Mouse (Mus musculus): ENCODE data around the gene Vps13d. TPM values are rescaled to one million over a fixed set of nuclear protein-coding genes. Genes with fewer than 3 reads are reported as not detected.

Gene Vps13d
- total RNA-seq (2023) = 10 to 100 TPM; 44.9 to 45.1 TPM

DNA sequence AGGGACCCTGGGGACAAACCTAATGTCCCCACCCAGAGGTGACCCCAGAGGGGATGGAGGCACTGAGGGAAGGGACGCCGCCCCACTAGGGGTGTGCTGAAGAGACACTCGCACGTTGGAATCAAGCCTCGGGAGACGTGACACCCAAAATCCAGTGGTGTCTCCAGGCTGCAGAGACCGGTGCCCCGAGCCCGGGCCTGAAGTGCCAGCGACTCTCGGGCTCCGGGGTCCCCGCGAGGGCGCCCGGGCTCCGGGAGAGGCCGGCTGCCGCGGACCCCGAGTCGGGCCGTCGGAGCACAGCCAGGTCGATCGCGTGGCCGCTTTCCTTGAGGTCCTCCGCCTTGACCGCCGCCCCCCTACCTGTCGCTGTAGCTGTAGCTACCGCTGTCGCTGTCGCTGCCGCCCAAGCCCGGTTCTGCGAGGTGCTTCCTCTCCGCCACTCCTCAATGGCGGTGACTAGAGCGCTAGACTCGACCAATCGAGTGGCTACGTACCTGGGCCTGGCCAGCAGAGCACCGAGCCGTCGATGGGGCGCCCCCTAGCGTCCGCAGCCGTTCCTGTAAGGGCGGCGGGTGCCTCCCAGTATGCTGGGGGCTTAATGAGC lies at the start of gene Vps13d:
Gene Vps13d (minus strand): TSS at position 447 of the 604 bp plus-strand sequence.

Other genes starting within 250 kb of the Vps13d start
- 10 to 100 TPM; 76.2 to 99.7 TPM for gene Tnfrsf1b, start 51.9 kb upstream of the Vps13d start, total RNA-seq (2023)
- gene Tnfrsf8, start 120.2 kb upstream of the Vps13d start, total RNA-seq (2023) = 1 to 10 TPM; 1.0 to 1.3 TPM